In the genomic region with DNA sequence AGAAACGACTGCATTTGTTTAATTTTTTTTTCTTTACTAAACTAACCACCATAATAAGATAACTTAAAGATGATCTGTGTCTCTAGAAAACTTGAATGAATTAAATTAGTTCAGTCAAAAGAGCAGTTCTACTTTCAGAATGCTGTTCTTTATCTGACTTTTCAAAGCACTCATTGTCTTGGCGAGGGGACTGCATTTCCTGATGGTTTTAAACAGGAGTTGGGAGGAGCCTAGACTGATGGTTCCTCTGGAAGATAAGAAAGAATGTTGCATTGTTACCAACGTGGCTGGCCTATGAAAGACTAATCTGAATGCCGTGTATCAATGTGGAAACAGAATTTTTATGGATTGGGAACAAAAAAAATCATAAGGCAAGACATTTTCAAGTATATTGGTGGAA, we compare ENCODE assay signal across 13 mouse cellular contexts. TPM values are rescaled to one million over a fixed set of nuclear protein-coding genes. Genes with fewer than 3 reads are reported as not detected.
DNase-seq lines count a peak whose midpoint lies in the region; ATAC-seq lines count a peak whose summit lies in the region.
"Had no signal": no experiment of that assay in that cellular context is flagged by ENCODE, and none has a peak within 500 bp of the region (broad histone marks: within the 10 kb centered on the region; RNA-seq: fewer than 3 reads in every experiment).

No protein-coding gene starts in this region.

- no peak overlapping the region for H3K4me3 ChIP-seq in embryonic facial prominence, embryonic 13.5 days
- H3K4me3 ChIP-seq in embryonic facial prominence, embryonic 10.5 days, result no peak overlapping the region
- H3K4me3 ChIP-seq in kidney, embryonic 15.5 days (replicated peaks), result no peak overlapping the region
- no peak overlapping the region for H3K4me3 ChIP-seq in liver, embryonic 13.5 days (replicated peaks)
- H3K4me3 ChIP-seq: erythroblast, embryonic 14.5 days; hindbrain, embryonic 15.5 days; layer of hippocampus, adult 2 months had no signal

- no peak for ATAC-seq in embryonic facial prominence, embryonic 13.5 days (ENCODE audit: insufficient number of reproducible peaks, insufficient read depth, low FRiP score, low TSS enrichment, low read depth)
- ATAC-seq in kidney, embryonic 15.5 days (replicated peaks; ENCODE audit: low FRiP score), result no peak
- no peak for ATAC-seq in liver, embryonic 13.5 days (ENCODE audit: low read depth)
- ATAC-seq in CD4-positive, CD25-positive, alpha-beta regulatory T cell, adult 4 months, result no peak

- no peak overlapping the region for H3K4me2 ChIP-seq in embryonic facial prominence, embryonic 13.5 days
- H3K4me2 ChIP-seq in kidney, embryonic 15.5 days, result no peak overlapping the region
- H3K4me2 ChIP-seq in liver, embryonic 13.5 days, result peak overlapping the region; percentile 23
- H3K4me2 ChIP-seq: hindbrain, embryonic 15.5 days had no signal

- H3K27me3 ChIP-seq in embryonic facial prominence, embryonic 13.5 days, result no peaks in the 10 kb centered on the region
- no peaks in the 10 kb centered on the region for H3K27me3 ChIP-seq in embryonic facial prominence, embryonic 10.5 days (replicated peaks; ENCODE audit: low read depth, poor library complexity, severe bottlenecking)
- no peaks in the 10 kb centered on the region for H3K27me3 ChIP-seq in kidney, embryonic 15.5 days
- no peaks in the 10 kb centered on the region for H3K27me3 ChIP-seq in liver, embryonic 13.5 days
- H3K27me3 ChIP-seq: hindbrain, embryonic 15.5 days had no signal

- H3K27ac ChIP-seq in embryonic facial prominence, embryonic 13.5 days, result 0 out of 2 replicates have a peak overlapping the region, but pooled peaks have one; percentile 18
- H3K27ac ChIP-seq in embryonic facial prominence, embryonic 10.5 days (replicated peaks), result no peak overlapping the region
- peak overlapping the region; percentile 24; the same call in 1 of the 2 replicates for H3K27ac ChIP-seq in kidney, embryonic 15.5 days
- no peak overlapping the region for H3K27ac ChIP-seq in liver, embryonic 13.5 days
- H3K27ac ChIP-seq: hindbrain, embryonic 15.5 days; layer of hippocampus, adult 2 months had no signal

- no peak overlapping the region for H3K9ac ChIP-seq in embryonic facial prominence, embryonic 13.5 days
- H3K9ac ChIP-seq in kidney, embryonic 15.5 days, result no peak overlapping the region
- no peak overlapping the region for H3K9ac ChIP-seq in liver, embryonic 13.5 days
- H3K9ac ChIP-seq: hindbrain, embryonic 15.5 days had no signal

- peaks cover 60% of the 10 kb centered on the region for H3K4me1 ChIP-seq in embryonic facial prominence, embryonic 13.5 days
- H3K4me1 ChIP-seq in embryonic facial prominence, embryonic 10.5 days, result peaks cover 64% of the 10 kb centered on the region
- H3K4me1 ChIP-seq in kidney, embryonic 15.5 days, result peaks cover 61% of the 10 kb centered on the region
- peaks cover 72% of the 10 kb centered on the region for H3K4me1 ChIP-seq in liver, embryonic 13.5 days (replicated peaks)

- WGBS in embryonic facial prominence, embryonic 13.5 days, result 14% methylated on average over 4 of the region's 4 CpGs
- 16% methylated on average over 4 of the region's 4 CpGs for WGBS in embryonic facial prominence, embryonic 10.5 days
- 36% methylated on average over 4 of the region's 4 CpGs for WGBS in kidney, embryonic 15.5 days
- 3% methylated on average over 4 of the region's 4 CpGs for WGBS in liver, embryonic 13.5 days (ENCODE audit: insufficient replicate concordance)

- peaks cover 10% of the 10 kb centered on the region; the same call in 1 of the 2 replicates for H3K36me3 ChIP-seq in embryonic facial prominence, embryonic 13.5 days
- peaks cover 32% of the 10 kb centered on the region for H3K36me3 ChIP-seq in embryonic facial prominence, embryonic 10.5 days (replicated peaks)
- H3K36me3 ChIP-seq in kidney, embryonic 15.5 days, result peaks cover 24% of the 10 kb centered on the region
- H3K36me3 ChIP-seq in liver, embryonic 13.5 days, result no peaks in the 10 kb centered on the region
- H3K36me3 ChIP-seq: hindbrain, embryonic 15.5 days had no signal

- intact Hi-C loops in left cerebral cortex, postnatal 10 days (cut with DNase I), result no loop called here

- DNase-seq in embryonic facial prominence, embryonic 10.5 days (ENCODE audit: low spot score), result no peak
- no peak for DNase-seq in kidney, adult 11 months
- peak; percentile 65 for DNase-seq in MEL-GATA-1-ER (ENCODE audit: extremely low read depth, low read depth)
- DNase-seq in liver, embryonic 13.5 days, result no peak
- DNase-seq in left cerebral cortex, postnatal 10 days (ENCODE audit: extremely low spot score in 1 of 2, low spot score in 2 of 2), result no peak
- DNase-seq: cerebellum, adult 9-10 months; thymus, postnatal 36 days had no signal

- no peaks in the 10 kb centered on the region for H3K9me3 ChIP-seq in embryonic facial prominence, embryonic 13.5 days
- no peaks in the 10 kb centered on the region for H3K9me3 ChIP-seq in embryonic facial prominence, embryonic 10.5 days
- no peaks in the 10 kb centered on the region for H3K9me3 ChIP-seq in kidney, embryonic 15.5 days (replicated peaks)
- H3K9me3 ChIP-seq in liver, embryonic 13.5 days (replicated peaks), result no peaks in the 10 kb centered on the region
- H3K9me3 ChIP-seq: hindbrain, embryonic 15.5 days had no signal

RNA-seq across cellular contexts. Expression of gene Spin1, which starts 20.1 kb away (rescaled TPM):
- 116 and 128 TPM in 2 replicates for polyA plus RNA-seq in embryonic facial prominence, embryonic 13.5 days (2015; fragmentation: Nextera tagmentation; extraction: Ambion mirVana)
- 94.5 and 105 TPM in 2 replicates for polyA plus RNA-seq in embryonic facial prominence, embryonic 10.5 days (2016; fragmentation: Nextera tagmentation; extraction: Ambion mirVana)
- 83.7 and 86.4 TPM in 2 replicates for polyA plus RNA-seq in kidney, embryonic 15.5 days (2015; fragmentation: Nextera tagmentation; extraction: Ambion mirVana)
- 10.7 and 11.9 TPM in 2 replicates for polyA plus RNA-seq in liver, embryonic 13.5 days (2015; fragmentation: Nextera tagmentation; extraction: Ambion mirVana)
- polyA plus RNA-seq in CD4-positive, CD25-positive, alpha-beta regulatory T cell, adult 4 months (2017; shearing (Covaris generic)), result 10 to 100 TPM; 37.8 to 40.4 TPM
- 100 to 1,000 TPM; 204 to 217 TPM for total RNA-seq in left cerebral cortex, postnatal 10 days (2021)

RNA-seq across cellular contexts. Expression of gene Nxnl2, which starts 50.1 kb away (rescaled TPM):
- 5.8 and 6.0 TPM in 2 replicates for polyA plus RNA-seq in embryonic facial prominence, embryonic 13.5 days (2015; fragmentation: Nextera tagmentation; extraction: Ambion mirVana)
- 0.33 and 0.67 TPM in 2 replicates for polyA plus RNA-seq in embryonic facial prominence, embryonic 10.5 days (2016; fragmentation: Nextera tagmentation; extraction: Ambion mirVana)
- polyA plus RNA-seq in kidney, embryonic 15.5 days (2015; fragmentation: Nextera tagmentation; extraction: Ambion mirVana), result 1.0 and 2.5 TPM in 2 replicates
- polyA plus RNA-seq in liver, embryonic 13.5 days (2015; fragmentation: Nextera tagmentation; extraction: Ambion mirVana), result 0.13 TPM in 1 of 2 replicates, not detected in the other
- under 1 TPM in 1 of 2 experiments, not detected in 1; 0.56 TPM for polyA plus RNA-seq in CD4-positive, CD25-positive, alpha-beta regulatory T cell, adult 4 months (2017; shearing (Covaris generic))
- total RNA-seq in left cerebral cortex, postnatal 10 days (2021), result 1 to 10 TPM in 1 of 2 experiments, under 1 TPM in 1; 0.95 to 1.1 TPM
- polyA plus RNA-seq: erythroblast, embryonic 14.5 days had no signal

Comparison
In these comparisons a context has a peak if more than half of its experiments do, and no peak if none do; other contexts are left out.
1. H3K27ac ChIP-seq: peak in embryonic facial prominence, embryonic 13.5 days (single experiment) and kidney, embryonic 15.5 days (single experiment); none in embryonic facial prominence, embryonic 10.5 days (single experiment) and liver, embryonic 13.5 days (single experiment).